18 mouse cellular contexts compared by ENCODE assay signal in genomic region chr1:52465264-52465663, GRCm38 (mm10). TPM values are rescaled to one million over a fixed set of nuclear protein-coding genes. Genes with fewer than 3 reads are reported as not detected.
A peak's percentile ranks its signal among the peaks of the same experiment; 100 is the strongest.
DNase-seq lines count a peak whose midpoint lies in the region; ATAC-seq and TF ChIP-seq lines count a peak whose summit lies in the region.
"Had no signal": no experiment of that assay in that cellular context is flagged by ENCODE, and none has a peak within 500 bp of the region (broad histone marks: within the 10 kb centered on the region; RNA-seq: fewer than 3 reads in every experiment).

No protein-coding gene starts in this region.

- no peak for TF ChIP-seq CTCF in cortical plate, adult 2 months (IDR thresholded peaks at IDR 0.05; ENCODE audit: extremely low read depth, insufficient read depth, low read length)
- no peak for TF ChIP-seq CTCF in layer of hippocampus, adult 2 months (conservative IDR thresholded peaks at IDR 0.05)
- TF ChIP-seq CTCF in liver, postnatal 0 days (IDR thresholded peaks at IDR 0.05; ENCODE audit: low read depth) = no peak
- no peak for TF ChIP-seq CTCF in lung, adult 2 months (IDR thresholded peaks at IDR 0.05; ENCODE audit: insufficient read depth, low read length)

- peaks cover 33% of the 10 kb centered on the region for H3K36me3 ChIP-seq in liver, postnatal 0 days (replicated peaks; ENCODE audit: insufficient read depth, low read length)
- H3K36me3 ChIP-seq in midbrain, embryonic 14.5 days (ENCODE audit: control insufficient read depth, insufficient read depth, low read length) = no peaks in the 10 kb centered on the region
- H3K36me3 ChIP-seq: embryonic facial prominence, embryonic 12.5 days; hindbrain, embryonic 15.5 days had no signal

- H3K4me2 ChIP-seq in liver, postnatal 0 days (ENCODE audit: low read depth, low read length) = no peak overlapping the region
- no peak overlapping the region for H3K4me2 ChIP-seq in midbrain, embryonic 14.5 days (ENCODE audit: low read length)
- H3K4me2 ChIP-seq: embryonic facial prominence, embryonic 12.5 days; hindbrain, embryonic 15.5 days; limb, embryonic 12.5 days had no signal

- intact Hi-C loops in left cerebral cortex, postnatal 10 days (cut with DNase I) = no loop called here

- peak; percentile 44 for ATAC-seq in liver, postnatal 0 days
- ATAC-seq in midbrain, embryonic 14.5 days (ENCODE audit: low FRiP score, low TSS enrichment) = no peak

- TF ChIP-seq EP300 in liver, postnatal 0 days (IDR thresholded peaks at IDR 0.05; ENCODE audit: low read depth) = no peak

- H3K9me3 ChIP-seq in liver, postnatal 0 days (ENCODE audit: low read length) = no peaks in the 10 kb centered on the region
- no peaks in the 10 kb centered on the region for H3K9me3 ChIP-seq in midbrain, embryonic 14.5 days (ENCODE audit: control insufficient read depth, low read length)
- H3K9me3 ChIP-seq: embryonic facial prominence, embryonic 12.5 days; hindbrain, embryonic 15.5 days; limb, embryonic 12.5 days; megakaryocyte, embryonic 14.5 days had no signal

- no peak overlapping the region for H3K4me3 ChIP-seq in cortical plate, adult 2 months (ENCODE audit: insufficient read depth, low read length)
- H3K4me3 ChIP-seq in layer of hippocampus, adult 2 months = no peak overlapping the region
- H3K4me3 ChIP-seq in liver, postnatal 0 days (ENCODE audit: low read depth, low read length) = no peak overlapping the region
- H3K4me3 ChIP-seq in lung, adult 2 months (replicated peaks; ENCODE audit: extremely low read depth, low read depth, low read length) = no peak overlapping the region
- H3K4me3 ChIP-seq in midbrain, embryonic 14.5 days (replicated peaks; ENCODE audit: low read depth, low read length) = no peak overlapping the region
- H3K4me3 ChIP-seq: embryonic facial prominence, embryonic 12.5 days; hindbrain, embryonic 15.5 days; limb, embryonic 12.5 days; megakaryocyte, embryonic 14.5 days had no signal

- 0 out of 2 replicates have a peak overlapping the region, but pooled peaks have one; percentile 10 for H3K27ac ChIP-seq in cortical plate, adult 2 months (ENCODE audit: insufficient read depth, low read length)
- H3K27ac ChIP-seq in layer of hippocampus, adult 2 months = peak overlapping the region; percentile 74
- H3K27ac ChIP-seq in liver, postnatal 0 days (ENCODE audit: low read depth) = peak overlapping the region; percentile 69
- H3K27ac ChIP-seq in midbrain, embryonic 14.5 days (replicated peaks; ENCODE audit: low read depth, low read length) = no peak overlapping the region
- H3K27ac ChIP-seq: embryonic facial prominence, embryonic 12.5 days; hindbrain, embryonic 15.5 days; limb, embryonic 12.5 days had no signal

- no peak overlapping the region for H3K9ac ChIP-seq in liver, postnatal 0 days (replicated peaks)
- no peak overlapping the region for H3K9ac ChIP-seq in midbrain, embryonic 14.5 days (replicated peaks; ENCODE audit: low read length)
- H3K9ac ChIP-seq: embryonic facial prominence, embryonic 12.5 days; hindbrain, embryonic 15.5 days; limb, embryonic 12.5 days had no signal

- TF ChIP-seq POLR2A in cortical plate, adult 2 months (IDR thresholded peaks at IDR 0.05; ENCODE audit: extremely low read depth, insufficient read depth, low read length) = no peak
- TF ChIP-seq POLR2A in lung, adult 2 months (IDR thresholded peaks at IDR 0.05; ENCODE audit: borderline replicate concordance, extremely low read depth, low read depth, low read length) = no peak

- peaks cover 4% of the 10 kb centered on the region; the same call in 1 of the 2 replicates for H3K4me1 ChIP-seq in cortical plate, adult 2 months (ENCODE audit: control insufficient read depth, insufficient read depth, low read length)
- peaks cover 12% of the 10 kb centered on the region; the same call in 1 of the 2 replicates for H3K4me1 ChIP-seq in liver, postnatal 0 days (ENCODE audit: insufficient read depth)
- H3K4me1 ChIP-seq in lung, adult 2 months (ENCODE audit: control insufficient read depth, insufficient read depth, low read length) = no peaks in the 10 kb centered on the region
- no peaks in the 10 kb centered on the region for H3K4me1 ChIP-seq in midbrain, embryonic 14.5 days (ENCODE audit: control insufficient read depth, insufficient read depth, low read length)
- H3K4me1 ChIP-seq: embryonic facial prominence, embryonic 12.5 days; hindbrain, embryonic 15.5 days; limb, embryonic 12.5 days had no signal

- H3K27me3 ChIP-seq in liver, postnatal 0 days (ENCODE audit: insufficient read depth, low read length) = no peaks in the 10 kb centered on the region
- no peaks in the 10 kb centered on the region for H3K27me3 ChIP-seq in midbrain, embryonic 14.5 days (ENCODE audit: control insufficient read depth, insufficient read depth, low read length)
- H3K27me3 ChIP-seq: embryonic facial prominence, embryonic 12.5 days; hindbrain, embryonic 15.5 days; limb, embryonic 12.5 days; megakaryocyte, embryonic 14.5 days had no signal

- DNase-seq in left cerebral cortex, adult 11 months (ENCODE audit: low spot score) = peak; percentile 67
- DNase-seq in left cerebral cortex, postnatal 10 days (ENCODE audit: extremely low spot score in 1 of 2, low spot score in 2 of 2) = no peak
- peak; percentile 13 to 53 for DNase-seq in layer of hippocampus, adult 2 months (ENCODE audit: low spot score in 2 of 2)
- no peak for DNase-seq in liver, postnatal 0 days
- DNase-seq in lung, adult 2 months = no peak
- DNase-seq in midbrain, embryonic 14.5 days = no peak
- DNase-seq: cerebellum, adult 11-12 months; cerebellum, postnatal 36 days; gastrocnemius, postnatal 25 days; heart, postnatal 10 days; kidney, adult 18-20 months; kidney, postnatal 14 days; retina, postnatal 1 day had no signal

- WGBS in liver, postnatal 0 days (ENCODE audit: insufficient replicate concordance) = 80% methylated on average over 3 of the region's 3 CpGs
- 83% methylated on average over 3 of the region's 3 CpGs for WGBS in lung, adult 2 months
- 78% methylated on average over 3 of the region's 3 CpGs for WGBS in midbrain, embryonic 14.5 days

RNA-seq across cellular contexts. Expression of gene Nab1, which starts 35.2 kb away (rescaled TPM):
- 10 to 100 TPM; 28.3 to 29.3 TPM for total RNA-seq in left cerebral cortex, postnatal 10 days (2021)
- 15.6 and 15.8 TPM in 2 replicates for polyA plus RNA-seq in cortical plate, adult 2 months (2012; rRNA removed)
- 10 to 100 TPM; 31.0 to 32.2 TPM for total RNA-seq in layer of hippocampus, adult 2 months (2021)
- 20.3 and 20.9 TPM in 2 replicates for polyA plus RNA-seq in liver, postnatal 0 days (2015; fragmentation: Nextera tagmentation; extraction: Ambion mirVana)
- polyA plus RNA-seq in lung, adult 2 months (2012; rRNA removed) = 14.9 and 17.9 TPM in 2 replicates
- 5.3 and 6.0 TPM in 2 replicates for polyA plus RNA-seq in midbrain, embryonic 14.5 days (2014; fragmentation: Nextera tagmentation; extraction: Ambion mirVana)

Comparison
In these comparisons a context has a peak if more than half of its experiments do, and no peak if none do; other contexts are left out.
1. DNase-seq: peak in left cerebral cortex, adult 11 months (single experiment) and layer of hippocampus, adult 2 months (2 of 2); none in left cerebral cortex, postnatal 10 days (0 of 2), liver, postnatal 0 days (single experiment), lung, adult 2 months (single experiment) and midbrain, embryonic 14.5 days (single experiment).